Mouse (Mus musculus) NIH3T3 (cell line): ENCODE measurements around the gene Disc1.
A peak's percentile ranks its signal among the peaks of the same experiment; 100 is the strongest.

Source experiments
- DNase-seq: peaks from one replicate; pipeline ENCODE4 v3.0.0-alpha.2; 2012; ENCODE audit warnings: low read depth

The Disc1 gene

GRCm38 (mm10) chr8:125128305-125128704 is 74.3 kb downstream of the Disc1 start:
- DNase-seq, result peak; percentile 71

GRCm38 (mm10) chr8:125130835-125131234 is 76.8 kb downstream of the Disc1 start:
- DNase-seq, result no peak

GRCm38 (mm10) chr8:125131265-125131664 is 77.3 kb downstream of the Disc1 start:
- DNase-seq, result no peak

GRCm38 (mm10) chr8:125133685-125134114 is 79.7 kb downstream of the Disc1 start:
- no peak for DNase-seq

- no peak for DNase-seq
These were observed 80.9 kb downstream of the Disc1 start for GRCm38 (mm10) chr8:125134876-125135275.

- DNase-seq, result no peak
These were observed 85.7 kb downstream of the Disc1 start for GRCm38 (mm10) chr8:125139689-125140150.

GRCm38 (mm10) chr8:125140965-125141364 is 87.0 kb downstream of the Disc1 start:
- no peak for DNase-seq

- no peak for DNase-seq
These were observed 103.1 kb downstream of the Disc1 start for GRCm38 (mm10) chr8:125156863-125157640.

GRCm38 (mm10) chr8:125157641-125158005 is 103.6 kb downstream of the Disc1 start:
- DNase-seq, result no peak

GRCm38 (mm10) chr8:125159387-125159786 is 105.4 kb downstream of the Disc1 start:
- DNase-seq, result no peak

GRCm38 (mm10) chr8:125163491-125163890 is 109.5 kb downstream of the Disc1 start:
- DNase-seq, result no peak

- peak; percentile 57 for DNase-seq
These were observed 109.9 kb downstream of the Disc1 start for GRCm38 (mm10) chr8:125163906-125164305.

GRCm38 (mm10) chr8:125165505-125166446 is 111.8 kb downstream of the Disc1 start:
- peak; percentile 75 for DNase-seq

GRCm38 (mm10) chr8:125166545-125166944 is 112.5 kb downstream of the Disc1 start:
- no peak for DNase-seq

GRCm38 (mm10) chr8:125166988-125167387 is 113.0 kb downstream of the Disc1 start:
- no peak for DNase-seq

- DNase-seq, result no peak
These were observed 115.6 kb downstream of the Disc1 start for GRCm38 (mm10) chr8:125169628-125170027.

GRCm38 (mm10) chr8:125171531-125171930 is 117.5 kb downstream of the Disc1 start:
- DNase-seq, result no peak

GRCm38 (mm10) chr8:125174237-125174636 is 120.2 kb downstream of the Disc1 start:
- DNase-seq, result peak; percentile 62

GRCm38 (mm10) chr8:125174851-125175250 is 120.9 kb downstream of the Disc1 start:
- no peak for DNase-seq

GRCm38 (mm10) chr8:125175661-125176060 is 121.7 kb downstream of the Disc1 start:
- DNase-seq, result no peak

- peak; percentile 58 for DNase-seq
These were observed 123.1 kb downstream of the Disc1 start for GRCm38 (mm10) chr8:125177091-125177490.

- DNase-seq, result no peak
These were observed 124.0 kb downstream of the Disc1 start for GRCm38 (mm10) chr8:125177958-125178357.
